Mouse (Mus musculus) embryo, embryonic 11 days (tissue): ENCODE measurements at regions not wholly inside any gene's neighbourhood (a gene's known extent, or its start where the extent isn't known, plus 50 kb on each side); places are given as distances from the start of the nearest gene placed in this dataset.

Experiments
- DNase-seq: peaks from one replicate; pipeline ENCODE4 v3.0.0-alpha.2; 2015

DNA sequence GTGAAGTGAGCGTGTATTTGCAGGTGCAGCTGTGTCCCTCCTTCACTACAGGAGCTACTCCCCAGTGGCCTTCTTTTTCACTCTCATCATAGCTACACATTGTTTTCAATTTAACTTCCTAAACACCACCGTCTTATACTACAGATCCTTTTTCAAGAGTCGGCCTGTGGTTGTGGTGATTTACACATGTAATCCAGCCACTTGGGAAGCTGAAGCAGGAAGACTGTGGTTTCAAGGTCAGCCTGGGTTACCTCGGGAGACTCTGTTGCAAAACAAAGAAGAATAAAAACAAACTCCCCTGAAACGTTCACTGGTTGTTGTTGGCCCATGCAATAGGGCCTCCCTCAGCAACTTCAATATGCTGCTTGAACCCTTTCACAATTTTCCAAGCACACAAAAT, 153.8 kb upstream of the Kcnh8 start:
- no peak for DNase-seq

DNA sequence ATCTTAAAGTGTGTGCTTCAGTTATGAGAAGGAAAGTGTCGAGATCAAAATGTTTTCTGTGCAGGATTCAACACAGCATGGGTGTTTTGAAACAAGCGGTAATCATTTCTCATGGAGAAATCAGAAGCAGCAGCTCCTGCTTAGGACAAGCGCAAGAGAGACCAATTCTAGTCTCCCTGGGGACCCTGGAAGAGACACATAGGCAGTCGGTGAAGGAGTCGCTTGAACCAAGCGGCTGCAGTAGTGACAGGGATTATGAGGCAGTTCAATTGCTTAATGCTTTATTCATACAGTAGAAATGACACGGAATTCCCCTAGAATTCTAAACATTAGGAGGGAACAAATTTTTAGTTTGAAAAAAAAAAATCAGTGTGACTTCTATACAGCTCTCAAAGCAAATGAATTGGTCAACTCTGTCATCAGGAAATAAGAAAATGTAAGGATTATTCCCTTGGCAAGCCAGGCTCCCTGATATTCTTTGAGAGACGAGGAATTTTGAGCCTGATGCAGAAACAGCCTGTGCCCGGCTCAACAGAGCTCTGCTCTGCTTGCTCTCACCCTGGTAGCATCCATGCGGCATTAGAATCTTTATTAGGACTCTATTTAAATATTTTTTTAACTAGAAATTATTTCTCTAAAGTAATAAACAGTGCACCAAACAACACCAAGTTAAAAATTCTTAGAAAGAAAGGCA, 143.1 kb upstream of the Kcnh8 start:
- peak; percentile 10 for DNase-seq

DNA sequence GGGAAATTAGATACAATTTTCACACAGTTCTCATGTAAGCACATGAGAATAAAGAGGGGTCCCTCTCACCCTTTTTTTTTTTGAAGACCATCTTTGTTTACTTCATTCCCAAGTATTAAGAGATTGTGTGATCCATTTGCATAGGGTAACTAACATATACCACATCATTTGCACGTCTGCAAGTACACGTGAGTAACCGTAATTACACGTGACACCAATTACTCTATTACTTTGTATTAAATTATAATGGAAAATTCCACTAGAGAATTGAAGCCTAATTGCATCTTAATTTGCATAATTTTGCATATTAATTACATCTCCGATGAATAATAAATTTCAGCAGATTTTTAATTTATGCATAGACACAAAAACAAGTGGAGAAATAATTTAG, 142.5 kb upstream of the Kcnh8 start:
- no peak for DNase-seq

DNA sequence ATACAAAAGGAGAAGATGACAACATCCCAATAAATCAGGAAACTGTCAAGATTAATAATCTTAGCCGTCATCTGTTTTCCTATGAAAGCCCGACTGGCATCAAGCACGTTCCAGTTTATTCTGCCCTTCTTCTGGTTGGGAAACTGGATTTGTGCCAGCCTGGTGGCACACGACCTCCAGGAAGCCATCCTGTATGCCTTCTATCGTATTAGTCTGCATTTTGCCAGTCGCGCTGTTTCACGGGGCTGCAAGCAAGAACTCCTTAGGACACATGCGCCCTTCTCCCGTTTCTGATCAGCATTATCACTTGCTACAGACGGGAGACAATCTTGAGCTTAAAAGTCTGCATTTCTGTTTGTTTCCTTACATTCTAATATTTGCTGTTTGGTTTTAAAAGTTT, 141.2 kb upstream of the Kcnh8 start:
- peak; percentile 9 for DNase-seq

DNA sequence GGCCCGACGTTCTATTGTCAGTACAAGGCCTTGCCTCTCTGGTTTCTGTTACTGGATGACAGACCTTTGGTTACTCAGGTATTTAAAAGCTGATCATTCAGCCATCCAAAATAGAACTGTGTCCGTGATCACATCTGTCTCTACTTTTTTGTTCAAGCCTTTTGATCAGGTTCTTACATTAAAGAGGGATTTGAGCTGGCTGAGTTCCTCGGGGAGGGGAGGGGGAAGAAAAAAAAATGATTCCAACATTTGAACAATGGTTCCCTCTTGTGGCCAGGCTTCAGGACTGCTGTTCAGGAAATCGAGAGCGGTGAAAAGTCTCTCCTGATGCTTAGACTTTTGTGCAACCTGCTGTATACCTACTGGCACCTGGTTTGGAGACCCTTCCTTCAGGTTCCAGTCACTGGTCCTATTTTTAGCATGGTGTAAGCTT, 140.8 kb upstream of the Kcnh8 start:
- DNase-seq = peak; percentile 73

DNA sequence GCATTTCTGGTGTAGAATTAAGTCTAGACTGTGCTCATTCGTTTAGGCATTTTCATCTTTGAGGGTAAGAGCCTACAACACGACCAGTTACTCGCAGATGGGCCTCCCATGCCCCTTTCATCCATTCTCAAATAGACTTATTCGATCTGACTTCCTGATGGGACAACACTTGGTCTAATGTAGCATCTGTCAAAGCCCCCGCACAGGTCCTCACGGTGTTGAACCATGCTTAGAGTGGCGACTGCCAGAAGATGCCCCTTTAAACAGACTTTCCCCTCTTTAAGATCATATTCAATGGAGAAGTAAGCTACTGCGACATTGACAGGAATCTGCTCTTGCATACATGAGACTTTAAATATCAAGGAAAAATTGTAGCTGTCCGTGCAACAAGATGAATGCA, 140.1 kb upstream of the Kcnh8 start:
- no peak for DNase-seq

DNA sequence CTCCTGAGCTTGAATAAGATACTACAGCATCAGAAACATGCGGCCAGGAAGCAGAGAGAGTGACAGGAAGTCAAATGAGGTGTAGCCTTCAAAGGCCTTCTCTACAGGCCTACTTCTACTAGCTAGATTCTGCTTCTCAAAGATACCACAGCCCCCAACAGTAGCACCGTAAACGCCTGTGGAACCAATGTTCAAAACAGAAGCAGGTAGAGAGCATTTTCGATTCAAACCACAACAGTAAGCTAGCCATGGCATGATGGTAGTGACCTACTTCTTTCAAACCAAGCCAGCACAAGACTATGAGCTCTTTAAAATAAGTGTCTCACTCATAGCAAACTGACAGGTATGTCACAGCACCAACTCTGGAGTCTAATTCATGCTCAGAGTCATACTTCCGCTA, 134.0 kb upstream of the Kcnh8 start:
- no peak for DNase-seq

DNA sequence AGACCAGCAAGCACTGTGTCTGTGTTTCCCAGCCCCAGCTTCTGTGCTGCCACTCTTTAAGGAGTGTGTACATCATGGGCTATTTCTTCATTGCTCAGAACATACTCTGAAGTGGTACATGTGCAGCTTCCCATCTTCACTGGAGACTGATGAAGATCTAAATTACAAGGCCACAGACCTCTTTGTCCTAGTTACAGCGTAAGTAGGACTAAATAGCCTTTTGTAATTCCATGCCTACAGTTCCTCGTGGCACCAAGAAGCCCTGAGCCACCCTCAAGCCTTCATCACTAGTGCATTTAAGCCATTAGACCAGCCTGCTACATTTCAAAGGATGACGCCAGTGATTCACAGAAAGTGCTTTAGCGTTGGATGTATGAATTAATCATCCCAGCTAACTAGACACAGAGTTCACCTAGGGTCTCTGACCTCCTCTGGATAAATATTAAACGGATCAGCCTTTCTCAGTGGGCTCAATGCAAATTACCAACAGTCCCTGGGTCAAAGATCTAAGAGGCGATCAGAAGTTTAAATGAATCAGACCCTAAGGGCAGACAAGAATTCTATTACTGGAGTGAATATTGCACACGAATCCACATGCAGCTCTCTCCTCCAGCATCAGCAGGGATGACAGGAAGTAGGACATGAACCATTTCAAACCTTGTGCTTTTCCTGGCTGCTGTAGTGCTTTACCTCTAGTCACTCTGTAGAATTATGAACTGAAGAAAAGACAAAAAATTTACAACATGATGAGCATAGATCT, 123.0 kb upstream of the Kcnh8 start:
- peak; percentile 9 for DNase-seq

DNA sequence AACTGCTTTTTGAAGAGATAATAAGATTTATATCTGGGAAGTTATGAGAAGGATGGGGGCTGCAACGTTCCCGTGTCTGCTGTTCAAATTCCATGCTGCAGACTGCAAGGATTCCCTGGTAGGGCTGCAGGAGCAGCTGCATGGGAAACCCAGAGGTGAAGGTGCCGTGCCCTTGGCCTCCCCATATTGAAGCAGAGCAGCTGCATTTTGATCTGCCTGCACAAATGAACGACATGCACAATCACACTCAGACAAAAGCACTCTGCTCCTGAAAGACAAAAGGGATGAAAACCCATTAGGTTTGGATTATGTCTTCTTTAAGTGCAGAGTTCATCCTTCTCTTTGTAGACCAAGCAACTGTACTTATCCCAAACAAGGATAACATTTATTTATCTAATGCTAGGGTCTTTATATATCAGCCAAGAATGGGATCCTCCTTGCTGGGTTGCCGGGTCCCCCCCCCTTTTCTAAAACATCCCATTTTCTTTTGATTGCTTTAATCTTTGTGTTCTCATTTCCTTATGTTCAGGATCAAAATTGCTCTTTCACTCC, 122.3 kb upstream of the Kcnh8 start:
- DNase-seq = peak; percentile 33

DNA sequence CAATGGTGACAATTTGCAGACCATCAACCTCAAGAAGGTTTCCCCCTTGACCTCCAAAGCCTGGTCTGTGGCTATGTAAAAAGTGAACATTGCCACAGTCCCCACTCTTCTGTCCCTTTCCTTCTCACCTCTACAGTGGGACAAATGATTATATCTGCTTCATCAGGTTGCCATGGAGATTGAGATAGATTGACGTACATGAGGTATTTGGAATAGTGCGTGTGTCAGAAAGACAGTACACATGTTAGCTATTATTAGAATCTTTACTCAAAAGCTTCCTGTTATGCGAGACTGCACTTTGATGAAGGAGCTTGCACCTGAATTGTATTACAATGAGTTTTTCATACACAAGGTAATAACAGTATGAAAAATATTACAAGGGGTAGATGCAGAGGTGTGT, 95.7 kb upstream of the Kcnh8 start:
- DNase-seq = no peak

DNA sequence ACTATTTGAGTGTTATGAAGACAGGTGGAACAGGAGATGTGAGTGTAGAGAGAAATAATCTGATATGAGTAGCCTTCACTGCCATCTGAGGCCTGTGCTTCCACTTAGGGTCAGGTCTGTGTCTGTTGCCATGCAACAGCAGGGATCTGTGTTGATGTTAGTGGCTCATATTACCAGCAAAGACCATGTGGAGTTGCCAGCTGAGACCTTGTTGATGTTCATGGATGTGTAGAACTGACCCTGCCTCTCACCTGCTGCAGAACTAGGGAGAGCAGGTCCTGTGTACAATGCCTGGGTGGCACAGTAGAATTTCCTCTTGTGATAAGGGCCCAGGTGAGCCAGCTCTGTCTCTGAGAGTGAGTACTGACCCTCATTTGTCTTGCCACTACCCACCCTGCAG, 72.2 kb upstream of the Kcnh8 start:
- DNase-seq = no peak
